Mouse (Mus musculus) layer of hippocampus, adult 9-11 months (tissue): Measurements from ENCODE around the gene Rad51ap2.

Experiments
- DNase-seq: peaks from one replicate; pipeline ENCODE4 v3.0.0; 2022

Rad51ap2 gene

DNA sequence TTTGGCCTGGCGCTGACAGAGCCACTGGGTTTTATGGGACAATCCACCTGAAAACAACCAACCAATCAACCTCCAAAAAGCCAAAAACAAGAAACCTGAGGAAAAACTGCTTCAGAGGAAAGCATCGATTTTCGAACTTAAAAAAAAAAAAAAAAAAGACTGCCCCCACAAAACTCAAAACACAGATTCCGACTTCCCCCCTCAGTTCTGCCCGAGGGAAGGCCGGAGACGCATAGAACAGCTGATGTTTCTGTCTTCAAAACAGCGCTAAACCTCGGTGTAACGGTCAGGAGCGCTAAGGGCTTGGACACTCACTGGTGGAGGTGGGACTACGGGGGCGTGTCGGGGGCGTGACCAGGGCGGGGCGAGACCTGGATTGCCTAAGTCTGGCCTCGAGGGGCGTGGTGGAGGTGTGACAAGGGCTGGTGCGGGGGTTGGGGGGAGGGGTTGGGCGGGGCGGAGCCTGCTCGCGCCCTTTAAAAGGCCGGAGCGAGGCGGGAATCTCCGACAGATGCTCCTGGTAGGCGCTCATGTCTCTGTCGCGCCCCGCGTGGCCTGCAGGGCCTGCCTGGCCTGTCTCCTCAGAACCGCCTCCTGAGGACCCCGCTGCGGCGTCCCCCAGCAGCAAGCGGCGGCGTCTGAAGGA, at the start of gene Rad51ap2:
TSS of gene Rad51ap2 (plus strand) at position 531 of the 646 bp plus-strand sequence.
- DNase-seq: peak; percentile 90

DNA sequence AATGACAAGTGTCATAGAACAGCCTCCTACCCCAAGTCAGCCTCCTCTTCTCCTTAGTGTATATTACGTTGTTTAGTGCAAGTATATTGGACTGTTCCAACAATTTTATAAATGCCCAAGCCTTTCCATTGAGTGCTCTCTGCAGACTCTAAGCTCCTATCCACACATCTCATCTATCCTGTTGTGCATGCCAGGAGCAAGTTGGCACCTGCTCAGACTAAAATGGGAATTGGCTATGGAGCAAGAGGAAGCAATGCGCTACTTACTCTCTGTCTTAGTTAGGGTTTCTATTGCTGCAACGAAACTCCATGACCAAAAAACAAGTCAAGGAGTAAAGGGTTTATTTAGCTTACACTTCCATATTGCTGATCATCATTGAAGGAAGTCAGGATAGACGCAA, 48.2 kb upstream of the Rad51ap2 start:
- DNase-seq: no peak

DNA sequence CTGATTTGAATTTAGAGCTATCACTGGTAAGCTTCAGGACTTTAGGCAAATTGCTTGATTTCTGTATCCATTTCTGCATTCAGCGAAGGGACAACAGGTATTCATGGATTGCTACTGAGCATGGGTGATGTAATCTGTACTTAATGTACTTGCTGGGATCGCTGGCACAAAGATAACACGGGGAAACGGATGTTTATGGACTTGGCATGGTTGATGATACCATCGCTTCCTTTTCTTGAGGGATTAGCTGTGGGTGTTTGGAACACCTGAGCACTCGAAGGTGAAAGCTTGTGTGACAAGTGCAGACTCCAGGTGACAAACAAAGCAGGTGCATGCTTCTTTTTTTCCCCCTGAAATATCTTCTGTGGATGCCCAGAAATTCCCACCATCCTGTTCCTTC, 37.8 kb upstream of the Rad51ap2 start:
- DNase-seq: no peak

DNA sequence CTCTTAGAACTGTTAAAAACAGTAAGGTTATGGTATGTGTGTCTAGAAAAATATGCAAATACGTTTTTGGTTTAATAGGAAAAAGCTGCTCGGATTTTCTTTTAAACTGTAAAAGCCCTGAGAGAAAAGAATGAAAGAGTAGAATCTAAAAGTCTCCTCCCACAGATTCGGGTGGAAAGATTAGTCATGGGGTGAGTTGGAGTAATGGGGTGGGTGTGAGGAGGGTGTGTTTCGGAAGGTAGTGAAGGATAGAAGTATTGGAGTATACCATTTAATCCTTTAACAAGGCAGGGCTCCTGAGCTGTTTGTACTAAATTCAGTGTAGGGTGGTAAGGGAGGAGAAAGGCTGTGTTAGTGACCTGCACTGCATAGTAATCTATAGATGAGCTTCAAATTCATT, 28.5 kb upstream of the Rad51ap2 start:
- DNase-seq: no peak

DNA sequence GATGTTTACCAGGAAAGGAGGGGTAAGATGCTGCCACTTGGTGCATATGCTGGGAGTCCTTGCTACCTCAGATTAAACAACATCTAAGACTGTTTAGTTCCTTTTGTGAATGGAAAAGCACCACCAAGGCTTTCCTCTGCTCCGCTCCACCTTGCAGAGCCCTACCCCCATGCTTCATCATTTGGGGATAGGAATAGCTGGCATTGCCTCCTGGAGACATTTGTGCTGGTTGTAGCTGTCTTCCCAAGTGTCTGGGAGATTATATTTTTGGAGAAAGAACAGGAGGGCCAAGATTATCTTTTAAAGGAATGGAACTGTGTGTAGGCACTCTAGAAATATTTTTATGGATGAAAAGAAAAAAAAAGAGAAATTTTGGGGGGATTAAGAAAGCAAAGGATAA, 22.8 kb upstream of the Rad51ap2 start:
- no peak for DNase-seq

DNA sequence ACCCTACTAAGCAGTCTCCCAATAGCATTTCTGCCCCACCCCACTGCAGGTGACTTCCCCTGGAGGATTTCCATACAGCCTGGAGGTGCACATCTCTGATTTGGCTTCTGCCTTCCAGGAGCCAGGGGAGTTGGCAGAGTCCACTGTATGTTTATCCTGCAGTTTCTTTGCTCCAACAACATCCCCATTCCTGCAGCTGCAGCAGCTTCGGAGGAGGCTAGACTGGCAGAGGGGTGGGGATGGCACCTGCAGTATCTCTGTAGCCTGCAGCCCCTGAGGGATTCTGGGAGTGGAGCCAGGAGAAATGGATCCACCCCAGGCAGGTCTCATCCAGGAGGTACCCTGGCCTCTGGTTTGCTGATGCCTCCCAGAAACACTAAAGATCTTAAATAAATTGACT, 22.2 kb upstream of the Rad51ap2 start:
- no peak for DNase-seq

DNA sequence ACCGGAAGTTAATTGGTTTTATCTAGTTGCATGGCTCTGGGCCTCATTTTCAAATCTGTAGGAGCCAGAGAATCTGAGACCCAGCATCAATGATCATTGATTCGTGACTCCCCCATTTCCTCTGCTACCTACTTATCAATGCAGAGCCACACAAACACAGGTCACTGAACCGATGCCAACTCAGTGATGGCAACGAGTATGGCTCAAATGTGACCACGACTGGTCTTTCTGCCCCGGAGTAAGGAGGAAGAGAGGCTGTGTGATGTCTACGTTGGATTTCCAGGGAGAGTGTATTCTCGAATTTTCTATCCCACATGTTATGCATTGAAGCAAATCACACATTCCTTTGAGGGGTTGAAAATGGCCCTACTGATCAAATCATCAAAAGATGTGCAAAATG, 21.4 kb upstream of the Rad51ap2 start:
- no peak for DNase-seq

DNA sequence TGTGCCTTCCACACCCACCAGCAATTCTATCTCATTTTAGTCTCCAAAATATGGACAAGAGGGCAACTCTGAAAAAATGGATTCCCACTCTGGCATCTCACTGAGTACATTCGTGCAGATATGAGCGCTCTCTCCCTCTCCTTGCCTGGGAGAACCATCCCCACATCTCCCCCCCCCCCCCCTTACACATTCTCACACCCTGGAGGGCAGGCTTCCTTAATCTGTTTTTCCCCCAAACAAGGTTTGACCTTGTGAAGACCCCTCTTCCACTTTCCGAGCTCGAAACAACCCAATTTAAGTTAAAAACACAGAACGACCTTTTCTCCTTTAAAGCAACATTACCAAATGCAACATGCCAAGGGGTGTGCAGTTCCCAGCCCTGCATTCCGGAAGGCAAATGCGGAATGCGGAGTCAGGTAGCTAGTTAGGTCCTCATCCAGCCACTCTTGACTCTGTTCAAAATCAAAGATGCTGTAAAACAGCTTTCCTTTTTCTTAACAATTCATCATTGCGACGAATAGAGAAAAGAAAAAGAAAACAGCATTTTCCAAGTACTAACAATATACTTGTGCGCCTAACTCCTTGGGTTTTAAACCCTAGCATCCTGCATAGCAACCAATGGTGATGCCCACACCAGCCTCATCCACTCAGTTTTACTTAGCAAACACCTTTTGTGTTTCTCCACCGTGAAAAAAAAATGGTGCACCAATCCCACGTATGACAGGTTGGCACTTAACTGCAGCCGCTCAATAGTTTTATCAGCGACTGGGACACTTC, 20.4 kb upstream of the Rad51ap2 start:
- DNase-seq: no peak

DNA sequence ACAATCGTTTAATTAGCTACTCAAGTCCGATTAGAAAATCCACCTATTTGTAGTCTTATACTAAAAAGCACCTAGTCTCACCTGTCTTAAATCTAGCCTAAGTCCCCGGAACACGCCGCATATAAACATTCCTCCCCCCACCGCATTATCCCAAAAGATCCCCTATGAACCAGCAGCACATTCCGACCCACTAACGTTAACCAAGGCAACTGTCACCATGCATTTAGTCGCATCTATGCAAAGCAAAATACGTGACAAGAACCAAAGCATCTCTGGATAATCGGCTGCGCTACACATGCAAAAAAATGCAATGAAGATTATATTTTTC, 19.9 kb upstream of the Rad51ap2 start:
- no peak for DNase-seq

DNA sequence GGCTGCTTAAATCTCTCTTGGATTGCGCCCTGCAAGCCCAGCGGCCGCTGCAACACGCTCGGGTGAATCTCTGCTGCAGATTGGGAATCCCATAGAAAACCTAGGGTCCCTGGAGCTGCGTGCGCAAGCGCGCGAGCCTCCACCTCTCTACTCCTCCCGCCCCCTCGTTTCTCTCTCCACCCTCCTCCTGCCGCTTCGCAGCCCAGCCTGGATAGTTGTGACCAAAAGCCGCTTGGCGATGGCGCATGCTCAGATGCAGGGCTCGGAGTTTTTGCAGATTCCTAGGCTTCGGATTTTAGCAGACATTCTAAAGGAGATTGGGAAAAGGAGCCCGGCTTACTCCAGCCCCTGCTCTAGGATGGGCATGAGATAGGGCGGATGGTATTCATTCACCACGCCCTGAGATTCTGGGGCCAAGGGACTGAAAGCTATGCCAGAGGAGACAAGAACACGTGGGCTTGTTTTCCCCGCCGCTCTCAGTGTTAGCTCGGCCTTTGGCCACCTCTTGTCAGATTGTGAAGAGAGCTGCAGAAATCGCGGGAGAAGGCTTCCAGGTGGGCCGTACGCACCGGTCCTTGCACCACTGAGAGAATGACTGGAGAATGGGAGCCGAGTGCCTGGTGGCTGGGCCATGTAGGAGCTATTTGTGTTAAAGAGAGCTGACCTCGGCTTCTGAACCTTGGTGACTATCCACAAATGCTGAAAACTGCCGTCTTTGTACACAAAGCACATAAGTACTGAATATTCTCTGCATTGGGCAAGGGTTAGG, 19.2 kb upstream of the Rad51ap2 start, which contains the start of gene Vsnl1:
TSS of gene Vsnl1 (minus strand) at position 117 of the 769 bp plus-strand sequence.
- peak; percentile 94 for DNase-seq

DNA sequence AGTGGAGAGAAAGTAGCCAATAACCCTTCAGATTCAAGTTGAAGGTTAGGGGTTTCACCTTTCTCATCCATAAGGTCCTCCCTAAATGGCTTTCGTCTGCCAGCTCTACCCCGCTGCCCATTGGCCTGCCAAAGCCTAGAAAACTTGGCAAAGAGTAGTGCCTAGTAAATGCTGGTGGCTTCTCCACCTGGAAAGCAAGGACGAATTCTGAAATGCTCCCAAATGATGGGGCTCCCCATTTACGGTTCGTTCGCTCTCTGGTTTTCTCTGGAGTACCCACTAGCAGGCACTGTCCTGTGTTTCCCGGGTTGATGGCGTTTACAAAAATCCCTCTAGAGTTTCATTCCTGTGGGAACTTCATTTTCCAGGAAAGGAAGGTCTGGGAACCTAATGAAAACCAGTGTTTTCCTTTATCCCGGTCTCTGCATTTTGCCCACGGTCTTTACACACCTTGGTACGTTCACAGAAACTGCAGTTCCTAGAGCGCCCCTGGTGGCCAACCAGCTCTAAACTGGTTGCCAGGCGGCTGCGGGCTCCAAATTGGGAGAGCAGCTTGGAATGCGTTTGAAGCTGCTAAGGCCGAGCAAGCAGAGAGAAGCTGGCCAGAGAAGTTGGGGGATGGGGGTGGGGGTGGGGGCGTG, 18.5 kb upstream of the Rad51ap2 start:
- DNase-seq: peak; percentile 86

DNA sequence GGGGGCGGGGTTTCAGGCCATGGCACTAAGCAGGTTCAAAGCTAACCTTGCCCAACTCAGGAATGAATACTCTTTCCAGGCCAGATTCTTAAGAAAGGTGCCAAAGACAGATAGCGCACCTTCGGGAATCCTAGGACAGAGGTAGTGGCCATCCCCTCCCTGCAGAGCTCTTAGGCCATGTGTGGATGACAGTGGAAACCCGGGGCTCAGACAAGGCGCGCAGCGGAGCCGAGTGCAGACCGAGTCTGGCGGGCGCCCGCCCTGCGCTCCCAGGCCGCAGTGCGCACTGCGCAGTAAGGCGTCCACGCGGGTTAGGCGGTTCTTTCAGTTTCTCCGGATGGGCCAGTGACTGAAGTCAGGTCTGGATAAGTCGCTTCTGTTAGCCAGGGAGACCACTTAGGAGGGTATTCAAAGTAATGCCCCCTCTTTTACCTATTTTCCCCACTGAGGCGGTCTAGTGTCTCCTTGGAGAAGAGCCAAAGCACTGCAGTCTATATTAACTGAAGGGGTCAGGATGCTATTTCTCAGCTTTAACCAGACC, 17.9 kb upstream of the Rad51ap2 start:
- DNase-seq: no peak

DNA sequence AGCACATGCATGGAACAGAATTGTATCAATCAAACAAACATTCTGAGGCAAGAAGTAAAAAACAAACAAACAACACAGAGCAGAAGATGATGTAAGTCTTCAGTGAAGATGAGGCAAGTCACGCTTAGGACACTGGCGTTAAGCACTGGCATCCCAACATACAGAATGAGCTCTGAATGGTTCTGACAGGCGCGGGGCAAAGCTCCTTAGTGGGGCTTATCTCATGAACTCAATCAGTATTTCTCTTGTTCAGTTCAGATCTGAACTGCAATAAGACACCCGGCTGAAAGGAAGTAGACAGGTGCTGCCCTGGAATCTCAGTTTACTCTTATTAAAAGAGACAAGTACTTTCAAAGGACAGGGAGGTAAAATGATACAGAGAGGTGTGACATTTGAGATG, 1.7 kb upstream of the Rad51ap2 start:
- no peak for DNase-seq

DNA sequence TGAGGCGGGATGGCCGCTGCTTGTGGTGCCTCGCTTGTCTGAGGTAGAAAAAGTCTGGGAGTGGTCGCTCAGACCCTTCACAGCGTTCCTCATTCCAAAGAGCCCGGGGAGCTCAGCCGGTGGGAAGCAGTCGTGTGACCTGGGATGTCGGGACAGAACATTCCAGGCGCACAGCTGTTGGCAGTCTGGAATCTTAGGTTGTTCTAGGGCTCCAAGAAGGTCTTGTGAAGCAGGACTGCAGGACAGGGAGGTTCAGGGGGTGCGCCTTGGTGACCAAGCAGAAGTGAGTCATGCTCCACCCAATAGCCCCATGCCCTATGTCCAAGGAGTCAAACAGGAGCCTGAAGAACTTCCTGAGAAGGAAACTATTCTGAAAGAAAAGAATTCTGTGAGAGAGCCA, 334 bp downstream of the Rad51ap2 start:
- no peak for DNase-seq

DNA sequence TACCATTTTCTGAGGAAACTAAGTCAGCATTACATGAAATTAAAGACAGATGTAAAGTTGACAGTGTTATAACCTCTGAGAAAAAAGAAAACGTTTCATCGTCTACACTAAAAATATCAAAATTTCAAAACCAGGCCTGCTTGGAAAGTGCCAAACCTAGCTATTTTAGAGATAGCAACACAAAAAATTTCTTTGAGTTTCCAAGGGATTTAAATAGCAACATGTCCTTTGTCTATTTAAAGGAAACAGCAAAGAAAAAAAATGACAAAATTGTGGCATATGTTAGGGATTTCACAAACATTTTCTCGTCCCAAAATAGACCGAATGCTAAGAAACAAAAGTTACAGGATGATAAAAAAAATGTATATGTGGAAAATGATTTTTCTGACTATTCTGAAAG, 753 bp downstream of the Rad51ap2 start:
- DNase-seq: no peak
